Mouse (Mus musculus): ENCODE measurements around the gene Camta2. TPM values are rescaled to one million over a fixed set of nuclear protein-coding genes. Genes with fewer than 3 reads are reported as not detected.

The Camta2 gene
- 8.7 and 12.8 TPM in 2 replicates for polyA plus RNA-seq (2015; fragmentation: Nextera tagmentation; extraction: Ambion mirVana)

GRCm38 (mm10) chr11:70687601-70688199, at the start of gene Camta2:
Gene Camta2, minus strand, starts transcription at chr11:70688105.

GRCm38 (mm10) chr11:70699722-70700556, 12.0 kb upstream of the Camta2 start, which contains the start of the genes Inca1 and Kif1c:
Gene Inca1, minus strand, starts transcription at chr11:70700155.
Gene Kif1c, plus strand, starts transcription at chr11:70700548.

GRCm38 (mm10) chr11:70668771-70669505, 19.0 kb downstream of the Camta2 start, which contains the start of gene Spag7:
Gene Spag7, minus strand, starts transcription at chr11:70669416.

GRCm38 (mm10) chr11:70656964-70657363, 30.9 kb downstream of the Camta2 start, which contains the start of gene Eno3:
Gene Eno3, plus strand, starts transcription at chr11:70657202.

GRCm38 (mm10) chr11:70654198-70654922, 33.5 kb downstream of the Camta2 start, which contains the start of gene Pfn1:
Gene Pfn1, minus strand, starts transcription at chr11:70654644.

GRCm38 (mm10) chr11:70646691-70647650, 40.9 kb downstream of the Camta2 start, which contains the start of the genes Rnf167 and Slc25a11:
Gene Rnf167, plus strand, starts transcription at chr11:70647235.
Gene Slc25a11, minus strand, starts transcription at chr11:70647479.

GRCm38 (mm10) chr11:70638714-70639278, 49.1 kb downstream of the Camta2 start, which contains the start of gene Gp1ba:
Gene Gp1ba, plus strand, starts transcription at chr11:70639122.

Small RNA genes lying within 50 kb of the gene (microRNA-seq; reads per million reads assigned to microRNA genes)
- gene Mir6925 (ENCODE audit: borderline replicate concordance, insufficient number of aligned reads): not detected

Other genes with a start within 250 kb of the Camta2 start
- 25.7 and 35.8 TPM in 2 replicates for gene Med11, start 236.2 kb downstream of the Camta2 start, polyA plus RNA-seq (2015; fragmentation: Nextera tagmentation; extraction: Ambion mirVana)
- 0.68 and 1.1 TPM in 2 replicates for gene Zmynd15, start 228.7 kb downstream of the Camta2 start, polyA plus RNA-seq (2015; fragmentation: Nextera tagmentation; extraction: Ambion mirVana)
- gene Cxcl16, start 228.1 kb downstream of the Camta2 start, polyA plus RNA-seq (2015; fragmentation: Nextera tagmentation; extraction: Ambion mirVana): 12.3 and 15.6 TPM in 2 replicates
- 3.7 and 10.0 TPM in 2 replicates for gene Tm4sf5, start 182.9 kb downstream of the Camta2 start, polyA plus RNA-seq (2015; fragmentation: Nextera tagmentation; extraction: Ambion mirVana)
- 0.63 and 1.1 TPM in 2 replicates for gene Vmo1, start 173.5 kb downstream of the Camta2 start, polyA plus RNA-seq (2015; fragmentation: Nextera tagmentation; extraction: Ambion mirVana)
- gene Gltpd2, start 168.9 kb downstream of the Camta2 start, polyA plus RNA-seq (2015; fragmentation: Nextera tagmentation; extraction: Ambion mirVana): 0.61 and 1.6 TPM in 2 replicates
- 682 and 707 TPM in 2 replicates for gene Psmb6, start 162.7 kb downstream of the Camta2 start, polyA plus RNA-seq (2015; fragmentation: Nextera tagmentation; extraction: Ambion mirVana)
- gene Gm40193, start 155.2 kb downstream of the Camta2 start, polyA plus RNA-seq (2015; fragmentation: Nextera tagmentation; extraction: Ambion mirVana): not detected in 2 replicates
- 5.9 and 7.8 TPM in 2 replicates for gene Pld2, start 148.0 kb downstream of the Camta2 start, polyA plus RNA-seq (2015; fragmentation: Nextera tagmentation; extraction: Ambion mirVana)
- 8.4 and 8.8 TPM in 2 replicates for gene Mink1, start 125.2 kb downstream of the Camta2 start, polyA plus RNA-seq (2015; fragmentation: Nextera tagmentation; extraction: Ambion mirVana)
- not detected in 2 replicates for gene 4930544D05Rik, start 72.3 kb downstream of the Camta2 start, polyA plus RNA-seq (2015; fragmentation: Nextera tagmentation; extraction: Ambion mirVana)
- gene Chrne, start 68.9 kb downstream of the Camta2 start, polyA plus RNA-seq (2015; fragmentation: Nextera tagmentation; extraction: Ambion mirVana): 0.30 TPM in 1 of 2 replicates, not detected in the other
- gene Gp1ba, start 49.0 kb downstream of the Camta2 start, polyA plus RNA-seq (2015; fragmentation: Nextera tagmentation; extraction: Ambion mirVana): 0.19 and 0.47 TPM in 2 replicates
- gene Rnf167, start 40.9 kb downstream of the Camta2 start, polyA plus RNA-seq (2015; fragmentation: Nextera tagmentation; extraction: Ambion mirVana): 69.6 and 99.5 TPM in 2 replicates
- gene Slc25a11, start 40.6 kb downstream of the Camta2 start, polyA plus RNA-seq (2015; fragmentation: Nextera tagmentation; extraction: Ambion mirVana): 105 and 154 TPM in 2 replicates
- gene Pfn1, start 33.5 kb downstream of the Camta2 start, polyA plus RNA-seq (2015; fragmentation: Nextera tagmentation; extraction: Ambion mirVana): 1,006 and 1,381 TPM in 2 replicates
- gene Eno3, start 30.9 kb downstream of the Camta2 start, polyA plus RNA-seq (2015; fragmentation: Nextera tagmentation; extraction: Ambion mirVana): 14.3 and 21.6 TPM in 2 replicates
- 91.7 and 114 TPM in 2 replicates for gene Spag7, start 18.7 kb downstream of the Camta2 start, polyA plus RNA-seq (2015; fragmentation: Nextera tagmentation; extraction: Ambion mirVana)
- gene Inca1, start 12.1 kb upstream of the Camta2 start, polyA plus RNA-seq (2015; fragmentation: Nextera tagmentation; extraction: Ambion mirVana): 7.0 and 12.5 TPM in 2 replicates
- 2.4 and 3.8 TPM in 2 replicates for gene Kif1c, start 12.4 kb upstream of the Camta2 start, polyA plus RNA-seq (2015; fragmentation: Nextera tagmentation; extraction: Ambion mirVana)
- gene Zfp3, start 76.1 kb upstream of the Camta2 start, polyA plus RNA-seq (2015; fragmentation: Nextera tagmentation; extraction: Ambion mirVana): 4.8 and 7.6 TPM in 2 replicates
- 0.41 and 0.43 TPM in 2 replicates for gene Scimp, start 124.5 kb upstream of the Camta2 start, polyA plus RNA-seq (2015; fragmentation: Nextera tagmentation; extraction: Ambion mirVana)
- gene Rabep1, start 156.7 kb upstream of the Camta2 start, polyA plus RNA-seq (2015; fragmentation: Nextera tagmentation; extraction: Ambion mirVana): 39.8 and 75.7 TPM in 2 replicates